Mouse (Mus musculus): ENCODE data around the gene Prss8. TPM values are rescaled to one million over a fixed set of nuclear protein-coding genes. Genes with fewer than 3 reads are reported as not detected.

Gene Prss8
- polyA plus RNA-seq, 1 experiment from 2014 or later, result 1.9 TPM

DNA sequence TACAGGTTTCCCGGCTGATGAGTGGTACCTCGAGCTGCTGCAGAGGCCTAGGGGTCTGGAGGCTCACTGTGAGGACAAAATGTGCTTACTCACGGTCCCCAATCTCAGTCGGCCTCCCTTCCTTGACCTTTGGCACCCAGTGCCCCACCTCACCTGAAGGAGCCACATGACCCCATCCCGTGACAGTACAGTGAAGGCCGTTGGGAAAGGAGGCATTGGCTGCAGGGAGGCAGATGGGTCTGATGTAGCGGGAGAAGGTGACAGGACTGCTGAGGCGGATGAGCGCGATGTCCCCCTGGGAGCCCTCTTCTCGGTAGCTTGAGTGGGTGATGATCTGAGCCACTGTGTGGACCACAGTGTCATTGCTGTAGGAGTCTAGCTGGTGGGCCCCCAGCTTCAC lies 3.1 kb downstream of the Prss8 start:
- Histone ChIP-seq H3K9me3 (replicated peaks) (no peaks in the 10 kb centered on the region), H3K36me3 (0 out of 2 replicates have a peak, but pooled peaks cover 15% of the 10 kb centered on the region), H3K4me3 (no peak overlapping the region), H3K9ac (no peak overlapping the region), H3K27ac (no peak overlapping the region), H3K4me1 (replicated peaks) (peaks cover 20% of the 10 kb centered on the region), H3K4me2 (no peak overlapping the region), H3K27me3 (peaks cover 27% of the 10 kb centered on the region)
- 86% methylated on average over 11 of the region's 11 CpGs for WGBS
- no peak for ATAC-seq (replicated peaks; ENCODE audit: insufficient number of reproducible peaks, insufficient read depth, low FRiP score, low read depth)

DNA sequence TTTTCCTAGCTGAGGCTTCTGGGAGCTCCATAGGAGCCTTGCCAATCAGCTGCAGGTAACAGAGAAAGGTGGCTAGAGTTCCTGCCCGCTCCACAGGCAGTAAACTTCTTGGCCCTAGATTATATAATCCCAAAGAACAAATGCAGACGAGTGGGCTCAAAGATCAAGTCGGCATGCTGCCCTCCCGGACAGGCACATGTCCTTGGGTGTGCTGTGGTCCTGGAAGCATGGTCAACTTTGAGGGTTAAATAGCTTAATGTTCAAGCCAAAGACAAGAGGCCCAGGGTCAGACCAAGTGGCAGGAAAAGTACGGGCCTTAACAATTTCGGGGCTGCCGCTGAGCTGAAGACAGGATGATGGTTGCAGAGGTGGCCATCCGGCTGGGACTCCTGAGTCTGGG lies 3.8 kb downstream of the Prss8 start:
- Histone ChIP-seq H3K36me3 (0 out of 2 replicates have a peak, but pooled peaks cover 15% of the 10 kb centered on the region), H3K9me3 (replicated peaks) (no peaks in the 10 kb centered on the region), H3K4me2 (no peak overlapping the region), H3K27ac (no peak overlapping the region), H3K4me3 (no peak overlapping the region), H3K4me1 (replicated peaks) (peaks cover 14% of the 10 kb centered on the region), H3K9ac (no peak overlapping the region), H3K27me3 (peaks cover 27% of the 10 kb centered on the region)
- ATAC-seq (replicated peaks; ENCODE audit: insufficient number of reproducible peaks, insufficient read depth, low FRiP score, low read depth), result no peak
- 83% methylated on average over 8 of the region's 8 CpGs for WGBS

DNA sequence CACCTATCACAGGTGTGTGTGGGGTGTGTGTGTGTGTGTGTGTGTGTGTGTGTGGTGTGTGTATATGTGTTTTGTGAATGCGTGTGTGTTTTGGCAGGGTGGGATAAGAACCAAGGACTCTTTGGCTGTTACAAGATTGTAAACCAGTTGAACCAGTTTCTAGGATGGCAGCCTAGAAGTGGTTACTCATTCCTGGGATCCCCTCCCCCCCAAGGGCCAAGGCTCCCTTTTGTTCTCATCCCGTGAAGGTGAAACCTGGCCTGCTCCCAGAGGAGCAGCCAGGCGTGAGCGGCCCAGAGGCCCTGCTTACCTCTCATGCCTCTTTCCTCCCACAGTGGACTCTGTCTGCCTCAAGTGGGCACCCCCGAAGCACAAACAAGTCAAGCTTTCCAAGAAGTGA lies 4.7 kb downstream of the Prss8 start:
- Histone ChIP-seq H3K27me3 (peaks cover 23% of the 10 kb centered on the region), H3K27ac (no peak overlapping the region), H3K4me3 (no peak overlapping the region), H3K9me3 (replicated peaks) (no peaks in the 10 kb centered on the region), H3K4me1 (replicated peaks) (peaks cover 14% of the 10 kb centered on the region), H3K9ac (no peak overlapping the region), H3K4me2 (no peak overlapping the region), H3K36me3 (peaks cover 23% of the 10 kb centered on the region; the same call in 1 of the 2 replicates)
- WGBS, result 73% methylated on average over 5 of the region's 5 CpGs
- ATAC-seq (replicated peaks; ENCODE audit: insufficient number of reproducible peaks, insufficient read depth, low FRiP score, low read depth), result no peak

DNA sequence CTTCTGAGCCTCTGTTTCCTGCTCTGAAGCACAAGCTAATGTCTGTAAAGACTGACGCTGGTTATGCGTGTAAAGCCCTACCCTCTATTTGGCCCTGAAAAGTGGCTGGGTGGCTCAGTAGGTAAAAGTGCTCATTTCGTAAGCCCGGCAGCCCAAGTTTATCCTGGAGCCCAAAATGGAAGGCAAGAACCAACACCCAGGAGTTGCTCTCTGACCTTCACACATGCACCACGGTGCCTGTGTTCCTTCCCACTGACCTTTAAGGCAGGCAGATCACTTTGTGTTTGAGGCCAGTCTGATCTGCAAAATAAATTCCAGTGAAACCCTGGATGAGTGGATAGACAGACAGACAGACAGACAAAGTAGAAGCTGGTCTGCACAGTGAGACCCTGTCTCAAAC lies 6.2 kb downstream of the Prss8 start:
- no peak for ATAC-seq (replicated peaks; ENCODE audit: insufficient number of reproducible peaks, insufficient read depth, low FRiP score, low read depth)
- Histone ChIP-seq H3K27ac (no peak overlapping the region), H3K4me2 (no peak overlapping the region), H3K36me3 (peaks cover 23% of the 10 kb centered on the region; the same call in 1 of the 2 replicates), H3K27me3 (peaks cover 11% of the 10 kb centered on the region), H3K4me1 (replicated peaks) (peaks cover under 1% of the 10 kb centered on the region; the same call in 1 of the 2 replicates), H3K9ac (no peak overlapping the region), H3K9me3 (replicated peaks) (no peaks in the 10 kb centered on the region), H3K4me3 (no peak overlapping the region)
- WGBS, result 91% methylated on average over 5 of the region's 5 CpGs

- Histone ChIP-seq H3K27ac (no peak overlapping the region), H3K4me1 (replicated peaks) (no peaks in the 10 kb centered on the region), H3K9ac (no peak overlapping the region), H3K27me3 (peaks cover under 1% of the 10 kb centered on the region; the same call in 1 of the 2 replicates), H3K9me3 (replicated peaks) (no peaks in the 10 kb centered on the region), H3K36me3 (peaks cover 24% of the 10 kb centered on the region; the same call in 1 of the 2 replicates), H3K4me2 (no peak overlapping the region), H3K4me3 (no peak overlapping the region)
- no peak for ATAC-seq (replicated peaks; ENCODE audit: insufficient number of reproducible peaks, insufficient read depth, low FRiP score, low read depth)
- 78% methylated on average over 6 of the region's 6 CpGs for whole genome bisulfite sequencing
Observed at GRCm38 (mm10) chr7:127922451-127923275, 7.2 kb downstream of the Prss8 start.

- Histone ChIP-seq H3K9me3 (replicated peaks) (no peaks in the 10 kb centered on the region), H3K9ac (no peak overlapping the region), H3K36me3 (peaks cover 33% of the 10 kb centered on the region), H3K27ac (no peak overlapping the region), H3K4me2 (no peak overlapping the region), H3K4me1 (replicated peaks) (no peaks in the 10 kb centered on the region), H3K27me3 (no peaks in the 10 kb centered on the region), H3K4me3 (no peak overlapping the region)
- no peak for ATAC-seq (replicated peaks; ENCODE audit: insufficient number of reproducible peaks, insufficient read depth, low FRiP score, low read depth)
- WGBS, result 64% methylated on average over 8 of the region's 8 CpGs
Observed at GRCm38 (mm10) chr7:127921516-127921915, 8.4 kb downstream of the Prss8 start.

GRCm38 (mm10) chr7:127919290-127919689 lies 10.6 kb downstream of the Prss8 start:
- Histone ChIP-seq H3K4me1 (replicated peaks) (no peaks in the 10 kb centered on the region), H3K27ac (no peak overlapping the region), H3K4me2 (no peak overlapping the region), H3K36me3 (peaks cover 36% of the 10 kb centered on the region), H3K4me3 (no peak overlapping the region), H3K9me3 (replicated peaks) (no peaks in the 10 kb centered on the region), H3K9ac (no peak overlapping the region), H3K27me3 (no peaks in the 10 kb centered on the region)
- WGBS, result 75% methylated on average over 7 of the region's 7 CpGs
- no peak for ATAC-seq (replicated peaks; ENCODE audit: insufficient number of reproducible peaks, insufficient read depth, low FRiP score, low read depth)

DNA sequence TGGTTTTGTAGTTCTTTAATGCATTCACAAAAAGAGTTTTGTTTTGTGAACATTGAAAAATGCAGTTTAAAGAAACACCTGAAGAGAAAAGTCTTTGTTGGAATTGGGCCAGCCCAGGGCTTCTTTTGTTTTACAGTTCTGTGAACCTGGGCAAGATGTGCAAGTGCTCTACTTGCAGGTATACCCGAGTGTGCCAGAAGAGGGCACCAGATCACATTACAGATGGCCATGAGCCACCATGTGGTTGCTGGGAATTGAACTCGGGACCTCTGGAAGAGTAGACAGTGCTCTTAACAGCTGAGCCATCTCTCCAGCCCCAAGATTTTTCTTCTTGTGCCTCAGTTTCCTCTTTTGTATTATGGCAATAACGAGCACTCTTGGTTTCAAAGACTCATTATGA lies 11.7 kb downstream of the Prss8 start:
- 57% methylated on average over 3 of the region's 3 CpGs for WGBS
- Histone ChIP-seq H3K4me3 (no peak overlapping the region), H3K27me3 (no peaks in the 10 kb centered on the region), H3K4me2 (no peak overlapping the region), H3K9me3 (replicated peaks) (no peaks in the 10 kb centered on the region), H3K9ac (no peak overlapping the region), H3K36me3 (peaks cover 31% of the 10 kb centered on the region), H3K4me1 (replicated peaks) (peaks cover 1% of the 10 kb centered on the region), H3K27ac (no peak overlapping the region)
- no peak for ATAC-seq (replicated peaks; ENCODE audit: insufficient number of reproducible peaks, insufficient read depth, low FRiP score, low read depth)

DNA sequence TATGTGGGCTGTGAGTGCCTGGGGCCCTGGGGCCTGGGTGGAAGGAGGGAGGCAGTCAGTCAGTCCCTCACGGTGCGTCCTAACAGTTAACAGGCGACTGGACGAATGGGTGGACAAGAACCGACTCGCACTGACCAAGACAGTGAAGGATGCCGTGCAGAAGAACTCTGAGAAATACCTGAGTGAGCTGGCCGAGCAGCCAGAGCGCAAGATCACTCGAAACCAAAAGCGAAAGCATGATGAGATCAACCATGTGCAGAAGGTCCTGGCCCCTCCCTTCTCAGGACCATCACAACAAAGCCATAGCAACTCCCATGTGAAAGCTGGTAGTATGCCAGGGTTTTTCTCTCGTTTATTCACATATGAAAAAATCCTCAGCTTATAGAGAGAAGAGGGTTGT lies 14.6 kb downstream of the Prss8 start:
- H3K4me1 ChIP-seq (replicated peaks), result peaks cover 12% of the 10 kb centered on the region
- H3K36me3 ChIP-seq, result peaks cover 18% of the 10 kb centered on the region
- H3K4me3 ChIP-seq, result no peak overlapping the region
- no peak overlapping the region for H3K9ac ChIP-seq
- no peak for ATAC-seq (replicated peaks; ENCODE audit: insufficient number of reproducible peaks, insufficient read depth, low FRiP score, low read depth)
- no peak overlapping the region for H3K27ac ChIP-seq
- no peak overlapping the region for H3K4me2 ChIP-seq
- no peaks in the 10 kb centered on the region for H3K9me3 ChIP-seq (replicated peaks)
- 89% methylated on average over 12 of the region's 12 CpGs for WGBS
- H3K27me3 ChIP-seq, result no peaks in the 10 kb centered on the region

DNA sequence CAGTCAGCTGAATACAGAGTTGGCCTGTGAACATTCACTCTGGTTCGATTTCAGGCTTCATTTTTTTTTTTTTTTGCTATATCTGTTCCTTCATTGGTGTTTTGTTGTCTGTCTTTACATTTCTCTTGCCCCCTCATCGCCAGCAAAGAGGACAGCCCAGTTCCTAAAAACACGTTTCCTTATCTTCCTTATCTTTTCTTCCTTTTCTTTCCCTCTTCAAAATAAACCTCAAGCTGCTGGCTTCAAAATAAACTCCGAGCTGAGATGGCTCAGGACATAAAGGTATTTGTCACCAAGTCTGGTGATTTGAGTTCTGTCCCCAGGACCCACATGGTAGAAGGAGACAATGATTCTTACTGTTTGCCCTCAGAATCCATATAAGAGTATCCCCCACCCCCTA lies 17.0 kb downstream of the Prss8 start:
- Histone ChIP-seq H3K9ac (peak overlapping the region; percentile 78), H3K4me2 (peak overlapping the region; percentile 68), H3K4me3 (peak overlapping the region; percentile 77), H3K9me3 (replicated peaks) (no peaks in the 10 kb centered on the region), H3K36me3 (peaks cover 35% of the 10 kb centered on the region), H3K4me1 (replicated peaks) (peaks cover 12% of the 10 kb centered on the region), H3K27ac (no peak overlapping the region), H3K27me3 (no peaks in the 10 kb centered on the region)
- 13% methylated on average over 4 of the region's 4 CpGs for WGBS
- ATAC-seq (replicated peaks; ENCODE audit: insufficient number of reproducible peaks, insufficient read depth, low FRiP score, low read depth), result no peak

DNA sequence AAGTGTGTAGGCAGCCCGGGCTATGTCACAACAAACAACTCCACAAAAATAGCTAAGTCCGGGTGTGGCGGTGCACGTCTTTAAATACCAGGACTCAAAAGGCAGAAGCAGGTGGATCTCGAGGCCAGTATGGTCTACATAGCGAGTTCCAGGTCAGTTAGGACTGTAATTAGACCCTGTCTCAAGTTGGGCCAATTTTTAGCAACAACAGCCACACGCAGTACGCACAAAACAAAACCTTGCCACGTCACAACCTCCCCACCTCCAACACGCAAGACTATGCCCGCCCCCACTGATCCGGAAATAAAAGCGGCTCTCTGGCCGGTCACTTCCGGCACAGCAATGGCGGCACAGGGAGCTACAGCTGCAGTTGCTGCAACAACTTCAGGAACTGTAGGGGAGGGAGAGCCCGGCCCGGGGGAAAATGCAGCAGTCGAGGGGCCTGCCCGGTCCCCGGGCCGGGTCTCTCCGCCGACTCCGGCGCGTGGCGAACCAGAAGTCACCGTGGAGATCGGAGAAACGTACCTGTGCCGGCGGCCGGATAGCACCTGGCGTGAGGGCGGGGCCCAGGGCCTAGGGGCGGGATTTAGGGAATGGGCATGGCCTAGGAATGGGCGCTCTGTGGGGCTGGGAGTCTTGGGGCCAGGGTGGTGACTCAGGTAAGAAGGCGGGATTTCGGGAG lies 17.6 kb downstream of the Prss8 start, which contains the start of gene Kat8:
Gene Kat8 (plus strand): TSS at position 327 of the 682 bp plus-strand sequence.
- Histone ChIP-seq H3K4me3 (peak within 1 kb of the TSS; percentile 77), H3K9ac (peak within 1 kb of the TSS; percentile 78), H3K36me3 (peaks cover 36% of the 10 kb centered on the region), H3K27ac (peak within 1 kb of the TSS; percentile 71), H3K9me3 (replicated peaks) (no peaks in the 10 kb centered on the region), H3K4me1 (replicated peaks) (peaks cover 12% of the 10 kb centered on the region), H3K4me2 (peak within 1 kb of the TSS; percentile 68), H3K27me3 (no peaks in the 10 kb centered on the region)
- peak; percentile 93 for ATAC-seq (replicated peaks; ENCODE audit: insufficient number of reproducible peaks, insufficient read depth, low FRiP score, low read depth)
- whole genome bisulfite sequencing, result under 1% methylated on average over 40 of the region's 40 CpGs
